Mouse (Mus musculus) embryonic fibroblast, embryonic 13.5 days (primary cell): ENCODE measurements around the gene Tpbg. TPM values are rescaled to one million over a fixed set of nuclear protein-coding genes. Genes with fewer than 3 reads are reported as not detected.

ENCODE experiments used
- H3K27ac ChIP-seq: 2 replicates; pipeline ENCODE4 v1.5.1; 2012; ENCODE audit warnings: low read length, control low read depth, inconsistent platforms; ENCODE audit not compliant: insufficient read depth
- H3K4me1 ChIP-seq: 2 replicates; pipeline ENCODE4 v1.6.1; 2011; ENCODE audit warnings: low read length; ENCODE audit not compliant: control insufficient read depth, insufficient read depth
- H3K4me3 ChIP-seq: 2 replicates; pipeline ENCODE4 v1.5.1; 2011; ENCODE audit warnings: mild to moderate bottlenecking, control low read depth, low read length; ENCODE audit not compliant: insufficient read depth
- CTCF ChIP-seq: IDR thresholded peaks from 2 replicates; pipeline ENCODE4 v1.5.1; 2011; ENCODE audit warnings: mild to moderate bottlenecking, control low read depth, low read length, moderate library complexity, borderline replicate concordance; ENCODE audit not compliant: insufficient read depth
- POLR2A ChIP-seq: IDR thresholded peaks from 2 replicates; pipeline ENCODE4 v1.6.1; 2011; ENCODE audit warnings: low read depth, mild to moderate bottlenecking, control low read depth, low read length, moderate library complexity
- polyA plus RNA-seq: library from polyadenylated mRNA; stranded (reverse); fragments of >200 nt; gene quantifications from 2 replicates; pipeline ENCODE4 v1.2.4, GENCODE M21; 2011; ENCODE audit warnings: low read depth; ENCODE audit not compliant: missing spikeins, insufficient read length

The Tpbg gene
- polyA plus RNA-seq, 1 experiment, result 46.2 TPM

GRCm38 (mm10) chr9:85843031-85843890, 1.1 kb downstream of the Tpbg start:
- peak; percentile 72 for TF ChIP-seq POLR2A
- TF ChIP-seq CTCF, result no peak
- Histone ChIP-seq H3K4me3 (peak overlapping the region; percentile 74), H3K27ac (peak overlapping the region; percentile 97), H3K4me1 (0 out of 2 replicates have a peak, but pooled peaks cover 2% of the 10 kb centered on the region)

GRCm38 (mm10) chr9:85843891-85844646, 1.9 kb downstream of the Tpbg start:
- Histone ChIP-seq H3K27ac (peak overlapping the region; percentile 97; the same call in 1 of the 2 replicates), H3K4me1 (0 out of 2 replicates have a peak, but pooled peaks cover 2% of the 10 kb centered on the region), H3K4me3 (peak overlapping the region; percentile 74)
- TF ChIP-seq POLR2A, result no peak
- no peak for TF ChIP-seq CTCF

- 0 out of 2 replicates have a peak, but pooled peaks cover 2% of the 10 kb centered on the region for H3K4me1 ChIP-seq
- no peak overlapping the region for H3K27ac ChIP-seq
- TF ChIP-seq CTCF (no peak), POLR2A (no peak)
- H3K4me3 ChIP-seq, result peak overlapping the region; percentile 74
These were observed 2.4 kb downstream of the Tpbg start for GRCm38 (mm10) chr9:85844647-85844983.

- TF ChIP-seq POLR2A (no peak), CTCF (no peak)
- no peak overlapping the region for H3K4me3 ChIP-seq
- H3K27ac ChIP-seq, result no peak overlapping the region
- H3K4me1 ChIP-seq, result 0 out of 2 replicates have a peak, but pooled peaks cover 2% of the 10 kb centered on the region
These were observed 4.0 kb downstream of the Tpbg start for GRCm38 (mm10) chr9:85846186-85846585.

GRCm38 (mm10) chr9:85854780-85855179, 12.6 kb downstream of the Tpbg start:
- TF ChIP-seq CTCF, result no peak
- no peak for TF ChIP-seq POLR2A
- H3K27ac ChIP-seq, result no peak overlapping the region

GRCm38 (mm10) chr9:85856511-85856910, 14.3 kb downstream of the Tpbg start:
- Histone ChIP-seq H3K4me1 (peaks cover 5% of the 10 kb centered on the region; the same call in 1 of the 2 replicates), H3K27ac (no peak overlapping the region), H3K4me3 (no peak overlapping the region)
- TF ChIP-seq POLR2A (no peak), CTCF (no peak)

More at GRCm38 (mm10) chr9:85854780-85855179, 12.6 kb downstream of the Tpbg start:
- Histone ChIP-seq H3K4me3 (no peak overlapping the region), H3K4me1 (peaks cover 5% of the 10 kb centered on the region; the same call in 1 of the 2 replicates)

GRCm38 (mm10) chr9:85861065-85861464, 18.9 kb downstream of the Tpbg start:
- no peak overlapping the region for H3K27ac ChIP-seq
- H3K4me1 ChIP-seq, result peaks cover under 1% of the 10 kb centered on the region; the same call in 1 of the 2 replicates
- H3K4me3 ChIP-seq, result no peak overlapping the region
- TF ChIP-seq CTCF (no peak), POLR2A (no peak)

- H3K4me1 ChIP-seq, result no peaks in the 10 kb centered on the region
- TF ChIP-seq POLR2A, result no peak
- TF ChIP-seq CTCF, result no peak
- H3K4me3 ChIP-seq, result no peak overlapping the region
- no peak overlapping the region for H3K27ac ChIP-seq
These were observed 20.4 kb downstream of the Tpbg start for GRCm38 (mm10) chr9:85862562-85862961.

GRCm38 (mm10) chr9:85872908-85873307, 30.7 kb downstream of the Tpbg start:
- TF ChIP-seq POLR2A (no peak), CTCF (no peak)
- Histone ChIP-seq H3K4me3 (no peak overlapping the region), H3K4me1 (no peaks in the 10 kb centered on the region), H3K27ac (no peak overlapping the region)
